Mouse (Mus musculus) mesoderm, embryonic 11.5 days (tissue): ENCODE measurements around the gene Srgap1.

Experiments used
- DNase-seq: peaks from one replicate; pipeline ENCODE4 v3.0.0-alpha.2; 2012; ENCODE audit warnings: low read depth, low spot score

Srgap1 gene

DNA sequence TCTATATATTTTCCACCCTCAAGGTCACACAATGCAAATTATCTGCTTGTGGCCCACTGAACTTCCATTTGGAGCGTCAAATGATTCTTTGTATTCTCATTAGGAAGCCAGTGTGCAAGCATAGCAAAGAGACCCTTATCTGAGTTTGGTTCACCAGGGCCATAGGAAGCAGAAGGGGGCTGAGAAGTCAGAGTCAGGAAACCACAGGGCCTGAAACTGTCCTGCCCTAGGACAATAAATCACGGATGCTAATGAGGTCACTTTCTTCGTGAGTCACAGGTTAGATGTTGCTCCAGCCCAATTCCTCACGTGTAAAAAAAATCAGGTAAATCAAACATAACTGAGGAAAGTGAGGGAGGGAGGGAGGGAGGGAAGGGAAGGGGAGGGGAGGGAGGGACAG, 85.1 kb downstream of the Srgap1 start:
- DNase-seq, result no peak

GRCm38 (mm10) chr10:121961121-121961893, 85.8 kb downstream of the Srgap1 start:
- DNase-seq, result no peak

GRCm38 (mm10) chr10:121958741-121959140, 88.4 kb downstream of the Srgap1 start:
- no peak for DNase-seq

- no peak for DNase-seq
Observed at GRCm38 (mm10) chr10:121956505-121956904, 90.6 kb downstream of the Srgap1 start.

DNA sequence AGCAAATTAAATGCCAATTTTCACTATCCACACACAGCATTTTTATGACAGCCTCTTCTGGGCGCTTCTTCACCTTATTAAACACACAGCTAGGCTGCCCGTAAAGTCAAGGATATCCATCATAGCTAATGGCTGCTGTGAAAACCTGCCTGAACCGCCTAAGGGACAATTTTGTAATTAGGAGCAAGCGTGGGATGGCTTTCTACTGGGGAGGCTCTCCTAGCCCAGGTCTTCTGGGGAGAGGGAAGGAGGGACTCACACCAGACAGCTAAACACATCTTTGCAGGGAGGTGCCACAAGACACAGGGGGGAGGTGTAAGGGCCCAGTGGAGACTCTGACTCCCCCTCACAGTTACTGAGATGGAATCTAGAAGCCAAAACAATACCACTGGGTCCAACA, 91.4 kb downstream of the Srgap1 start:
- DNase-seq, result no peak

DNA sequence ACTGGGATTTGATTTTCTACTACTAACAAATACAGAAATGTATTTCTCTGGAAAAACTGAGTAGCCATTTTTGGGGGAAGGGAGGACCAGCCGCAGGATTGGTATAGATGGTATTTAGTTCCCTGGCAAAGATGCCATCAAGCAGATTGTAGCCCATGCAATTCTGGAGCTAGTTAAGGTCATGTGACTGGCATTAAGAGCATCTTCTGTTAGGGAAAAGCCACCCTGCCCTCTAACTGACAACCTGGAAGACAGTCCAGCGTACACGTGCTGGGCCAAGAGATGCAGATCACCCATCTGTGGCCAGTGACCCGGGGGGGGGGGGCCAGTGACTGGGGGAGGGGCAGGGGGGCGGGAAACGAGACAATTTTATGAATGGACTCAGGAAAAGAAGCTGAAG, 92.2 kb downstream of the Srgap1 start:
- DNase-seq, result no peak

DNA sequence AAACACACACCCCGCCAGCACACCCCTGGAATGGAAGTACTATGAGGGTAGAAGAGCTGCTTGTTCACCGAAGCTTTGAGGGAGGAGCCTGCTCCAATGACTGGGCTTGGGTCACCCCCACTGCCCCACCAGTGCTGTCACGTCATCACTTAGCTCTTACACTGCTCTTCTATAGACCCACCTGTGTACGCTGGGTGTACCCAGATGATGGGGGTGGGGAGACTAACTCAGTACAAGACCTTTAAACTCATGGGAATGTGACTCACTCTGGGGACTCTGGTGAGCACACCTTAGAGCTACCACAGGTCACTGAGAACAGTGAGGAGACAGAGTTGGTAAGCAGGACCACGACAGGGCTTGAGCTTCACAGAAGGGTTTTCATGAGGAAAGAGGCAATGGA, 94.1 kb downstream of the Srgap1 start:
- DNase-seq, result no peak

DNA sequence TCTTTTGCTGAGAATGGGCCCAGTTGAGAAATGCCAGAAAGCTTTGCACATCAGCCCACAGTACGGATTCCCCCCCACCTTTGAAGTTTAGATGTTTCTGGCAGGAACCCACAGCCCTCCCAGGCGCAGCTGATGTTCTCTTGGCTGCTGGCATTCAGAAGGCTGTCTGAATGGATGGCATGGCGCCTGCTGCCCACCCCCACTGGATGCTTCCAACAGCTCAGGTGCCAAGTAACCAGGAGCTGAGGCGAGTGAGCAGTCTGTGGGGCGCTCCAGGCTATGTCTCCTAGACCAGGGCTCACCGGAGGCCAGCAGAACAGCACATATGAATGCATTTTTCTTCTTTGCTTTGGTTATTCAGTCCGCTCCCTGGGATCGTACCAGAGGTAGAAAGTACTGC, 100.9 kb downstream of the Srgap1 start:
- no peak for DNase-seq

- DNase-seq, result no peak
Observed at GRCm38 (mm10) chr10:121931909-121932308, 115.2 kb downstream of the Srgap1 start.

GRCm38 (mm10) chr10:121926094-121926493, 121.0 kb downstream of the Srgap1 start:
- DNase-seq, result no peak

DNA sequence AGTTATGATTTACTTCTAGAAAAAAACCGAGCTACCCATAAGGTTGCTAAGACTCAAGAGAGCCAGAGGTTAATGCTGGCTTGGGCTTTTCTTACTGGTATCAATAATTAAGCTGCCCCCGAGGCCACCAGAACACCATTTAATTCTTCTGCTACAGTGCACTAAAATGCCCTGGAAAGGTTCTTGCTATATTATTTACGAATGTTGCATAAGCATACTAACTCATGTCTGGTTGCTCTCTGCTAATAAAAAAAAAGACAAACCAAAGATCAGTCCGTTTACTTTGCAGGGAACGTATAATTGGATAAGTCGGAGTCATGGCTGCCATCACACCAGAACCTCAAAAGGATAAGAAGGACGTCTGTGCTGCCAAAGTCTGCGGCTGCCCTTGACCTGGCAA, 128.1 kb downstream of the Srgap1 start:
- DNase-seq, result no peak

DNA sequence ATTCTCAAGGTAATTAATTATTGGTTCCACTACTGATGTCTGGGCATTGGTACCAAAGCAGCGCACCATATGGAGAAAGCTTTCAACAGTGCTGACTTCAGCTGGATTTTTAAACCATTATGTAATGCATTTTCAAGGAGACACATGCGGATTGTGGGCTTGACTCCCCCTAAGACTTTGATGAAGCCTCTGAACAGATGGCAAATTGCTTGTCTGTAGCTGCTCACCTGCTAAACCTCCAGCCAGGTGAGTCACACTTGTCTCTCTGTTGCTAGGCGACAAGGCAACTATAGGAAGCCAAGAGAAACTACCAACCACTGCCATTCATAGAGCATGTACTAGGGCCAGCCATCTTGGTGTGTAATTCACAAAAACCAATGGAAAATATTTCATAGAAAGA, 128.5 kb downstream of the Srgap1 start:
- no peak for DNase-seq

DNA sequence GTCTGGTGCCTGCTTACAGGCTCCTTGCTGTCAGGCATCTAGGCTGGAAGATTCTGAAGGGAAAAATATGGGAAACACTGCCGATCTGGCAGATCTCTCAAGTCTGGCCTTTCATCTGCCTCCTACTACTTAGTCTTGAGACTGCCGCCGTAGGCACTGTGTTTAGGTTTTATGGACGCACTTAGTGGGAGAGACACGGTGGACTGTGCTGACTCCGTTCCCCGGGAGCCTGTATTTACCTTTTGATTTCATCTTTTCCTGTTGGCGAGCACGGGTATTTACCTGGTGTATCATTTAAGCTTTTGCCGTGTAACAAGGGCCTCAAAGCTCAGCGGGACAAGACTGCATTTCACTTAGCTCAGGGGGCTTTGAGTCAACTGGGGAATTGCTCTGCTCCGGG, 131.6 kb downstream of the Srgap1 start:
- DNase-seq, result no peak

DNA sequence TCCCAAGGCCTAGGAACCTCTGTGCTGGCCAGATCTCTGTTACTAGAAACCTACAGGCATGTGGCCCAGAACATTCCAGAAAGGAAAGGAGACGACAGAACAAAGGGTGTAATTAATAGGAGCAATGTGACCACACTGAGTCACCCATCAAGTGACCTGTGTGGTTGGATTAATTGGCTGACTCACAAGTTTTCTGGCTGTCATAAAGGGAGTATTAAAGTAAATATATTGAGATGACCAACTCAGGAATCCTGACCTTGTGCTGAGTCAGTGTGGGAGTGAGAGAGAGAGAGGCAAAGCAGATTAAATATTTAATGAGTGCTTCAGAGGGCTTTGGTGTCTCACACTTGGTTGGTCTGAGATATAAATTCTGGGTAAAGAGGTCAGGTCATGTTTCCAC, 143.0 kb downstream of the Srgap1 start:
- DNase-seq, result no peak

DNA sequence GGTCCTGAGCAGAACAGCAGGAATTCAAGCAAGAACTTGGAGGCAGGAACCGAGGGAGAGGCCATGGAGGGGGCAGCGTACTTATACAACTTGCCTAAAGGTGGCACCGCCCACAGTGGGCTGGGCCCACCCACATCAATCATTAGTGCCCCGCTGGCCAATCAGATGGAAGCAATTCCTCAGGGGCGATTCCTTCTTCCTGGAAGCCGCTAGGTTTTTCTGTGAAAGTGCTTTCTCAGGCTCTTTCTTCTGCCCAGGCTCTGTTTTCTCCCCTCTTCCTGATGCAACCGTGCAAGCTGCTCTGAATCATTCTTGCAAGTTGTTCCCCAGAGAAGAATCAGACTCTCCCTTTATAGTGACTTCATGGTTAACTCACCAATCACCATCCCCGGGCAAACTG, 144.5 kb downstream of the Srgap1 start:
- no peak for DNase-seq

DNA sequence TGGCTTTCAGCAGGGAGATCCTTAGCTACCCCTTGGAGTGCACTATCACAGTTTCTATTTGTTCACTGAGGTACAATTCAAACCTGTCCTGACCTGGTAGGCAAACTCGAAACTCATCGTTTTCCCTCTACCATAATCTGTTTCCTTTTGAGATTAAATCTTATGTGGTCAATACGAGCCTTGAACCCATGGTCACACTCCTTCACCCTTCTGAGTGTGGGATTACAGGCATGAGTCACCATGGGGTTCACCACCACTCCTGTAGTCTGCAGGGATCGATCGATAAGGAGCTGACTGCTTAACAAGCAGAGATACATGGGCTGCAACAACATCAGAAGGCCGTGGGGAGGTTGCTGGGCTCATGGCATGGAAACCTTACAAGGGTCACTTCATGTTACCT, 146.3 kb downstream of the Srgap1 start:
- no peak for DNase-seq

DNA sequence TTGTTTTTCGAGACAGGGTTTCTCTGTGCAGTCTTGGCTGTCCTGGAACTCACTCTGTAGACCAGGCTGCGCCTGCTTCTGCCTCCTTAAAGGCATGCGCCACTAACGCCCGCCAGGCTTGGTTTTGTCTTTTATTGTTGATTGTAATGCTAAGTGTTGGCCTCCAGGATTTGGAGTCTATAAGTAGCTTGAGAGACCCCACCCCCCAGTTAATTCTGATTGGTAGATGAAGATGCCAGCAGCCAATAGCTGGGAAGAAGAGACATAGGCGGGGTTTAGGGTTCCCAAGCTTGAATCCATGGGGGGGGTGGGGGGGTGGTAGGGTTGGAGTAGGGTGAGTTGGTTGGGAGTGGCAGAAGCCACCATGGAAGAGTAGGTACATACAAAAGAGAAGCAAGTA, 147.4 kb downstream of the Srgap1 start:
- DNase-seq, result no peak

GRCm38 (mm10) chr10:121897835-121898370, 149.2 kb downstream of the Srgap1 start:
- no peak for DNase-seq

DNA sequence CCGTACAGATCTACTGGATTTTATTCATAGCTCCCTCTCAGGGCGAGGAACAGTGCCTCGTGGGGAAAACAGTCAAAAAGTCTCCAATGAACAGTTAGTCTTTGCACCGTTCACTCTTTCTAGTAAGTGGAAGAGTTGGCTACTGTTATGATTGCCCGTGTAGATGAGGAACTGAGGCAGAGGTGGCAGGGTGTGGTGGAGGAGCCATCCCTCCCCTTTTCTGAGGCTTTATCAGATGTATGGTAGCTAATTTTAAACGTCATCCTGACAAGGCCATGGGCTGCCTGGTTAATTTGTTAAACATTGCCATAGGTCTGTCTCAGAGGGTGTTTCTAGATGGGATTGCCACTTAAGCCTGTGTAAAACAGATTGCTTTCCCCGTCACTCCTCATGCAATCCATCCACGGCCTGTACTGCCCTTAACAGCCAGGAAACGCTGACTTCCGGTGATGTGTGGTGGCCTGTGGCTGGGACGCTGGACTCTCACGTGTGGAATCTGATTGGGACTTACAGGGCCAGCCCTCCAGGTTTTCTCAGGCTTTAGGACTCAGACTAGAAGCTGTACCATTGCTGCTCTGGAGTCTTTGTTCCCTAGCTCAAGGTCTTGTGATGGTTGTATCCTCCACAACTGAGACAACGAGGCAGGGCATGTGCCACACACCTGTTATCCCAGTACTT, 155.6 kb downstream of the Srgap1 start:
- no peak for DNase-seq

- no peak for DNase-seq
Observed at GRCm38 (mm10) chr10:121890061-121890460, 157.1 kb downstream of the Srgap1 start.

GRCm38 (mm10) chr10:121886805-121887204, 160.3 kb downstream of the Srgap1 start:
- DNase-seq, result no peak

GRCm38 (mm10) chr10:121885512-121886218, 161.4 kb downstream of the Srgap1 start:
- no peak for DNase-seq
